Mouse (Mus musculus): ENCODE measurements around the gene Bicdl1.

DNA sequence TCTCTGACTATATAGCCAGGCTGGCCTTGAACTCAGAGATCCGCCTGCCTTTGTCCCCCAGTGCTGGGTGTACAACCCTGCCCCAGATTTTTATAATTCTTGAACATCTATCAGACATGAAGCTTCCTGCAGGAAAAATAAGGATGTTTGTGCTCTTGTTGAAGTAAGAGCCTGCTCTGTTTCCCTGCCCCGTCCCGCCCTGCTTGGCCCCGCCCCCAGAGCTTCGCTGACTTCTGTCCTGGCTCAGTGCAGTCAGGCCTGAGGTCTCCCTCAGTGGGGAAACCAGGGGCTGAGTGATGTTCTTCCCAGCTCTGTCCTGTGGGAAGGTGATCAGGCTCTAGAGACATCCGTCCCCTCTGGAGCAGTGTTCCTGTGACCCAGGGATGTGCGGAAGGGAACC is 108.7 kb downstream of the Bicdl1 start:
- no peak for TF ChIP-seq CTCF (IDR thresholded peaks at IDR 0.05; ENCODE audit: extremely low read depth, insufficient read depth, low read length)
- no peak for TF ChIP-seq POLR2A (IDR thresholded peaks at IDR 0.05; ENCODE audit: extremely low read depth, insufficient read depth, low read length)

Data from cortical plate, adult 2 months (tissue).